Mouse (Mus musculus): ENCODE measurements around the gene Eif3m. TPM values are rescaled to one million over a fixed set of nuclear protein-coding genes. Genes with fewer than 3 reads are reported as not detected.
A peak's percentile ranks its signal among the peaks of the same experiment; 100 is the strongest.

Eif3m gene
- polyA plus RNA-seq, 1 experiment from 2014 or later, result 214 TPM

GRCm38 (mm10) chr2:104985796-104986195, 31.1 kb downstream of the Eif3m start:
- H3K4me3 ChIP-seq (replicated peaks; ENCODE audit: low read depth, low read length), result no peak overlapping the region
- no peak overlapping the region for H3K9ac ChIP-seq (replicated peaks; ENCODE audit: low read length)
- H3K36me3 ChIP-seq (ENCODE audit: control insufficient read depth, insufficient read depth, low read length), result no peaks in the 10 kb centered on the region
- DNase-seq (no peak), ATAC-seq (ENCODE audit: low FRiP score, low TSS enrichment) (no peak)
- no peaks in the 10 kb centered on the region for H3K27me3 ChIP-seq (ENCODE audit: control insufficient read depth, insufficient read depth, low read length)
- no peaks in the 10 kb centered on the region for H3K9me3 ChIP-seq (ENCODE audit: control insufficient read depth, low read length)
- H3K4me1 ChIP-seq (ENCODE audit: control insufficient read depth, insufficient read depth, low read length), result no peaks in the 10 kb centered on the region
- H3K4me2 ChIP-seq (ENCODE audit: low read length), result no peak overlapping the region
- no peak overlapping the region for H3K27ac ChIP-seq (replicated peaks; ENCODE audit: low read depth, low read length)
- 68% methylated on average over 3 of the region's 3 CpGs for whole genome bisulfite sequencing

- Histone ChIP-seq H3K27me3 (ENCODE audit: control insufficient read depth, insufficient read depth, low read length) (no peaks in the 10 kb centered on the region), H3K4me3 (replicated peaks; ENCODE audit: low read depth, low read length) (no peak overlapping the region), H3K4me2 (ENCODE audit: low read length) (no peak overlapping the region), H3K4me1 (ENCODE audit: control insufficient read depth, insufficient read depth, low read length) (no peaks in the 10 kb centered on the region), H3K9me3 (ENCODE audit: control insufficient read depth, low read length) (no peaks in the 10 kb centered on the region), H3K36me3 (ENCODE audit: control insufficient read depth, insufficient read depth, low read length) (no peaks in the 10 kb centered on the region), H3K9ac (replicated peaks; ENCODE audit: low read length) (no peak overlapping the region), H3K27ac (replicated peaks; ENCODE audit: low read depth, low read length) (no peak overlapping the region)
- WGBS, result 2% methylated on average over 2 of the region's 2 CpGs
- no peak for DNase-seq
- no peak for ATAC-seq (ENCODE audit: low FRiP score, low TSS enrichment)
Observed at GRCm38 (mm10) chr2:104981712-104982111, 35.2 kb downstream of the Eif3m start.

- no peaks in the 10 kb centered on the region for H3K27me3 ChIP-seq (ENCODE audit: control insufficient read depth, insufficient read depth, low read length)
- no peak overlapping the region for H3K4me2 ChIP-seq (ENCODE audit: low read length)
- DNase-seq (peak; percentile 7), ATAC-seq (ENCODE audit: low FRiP score, low TSS enrichment) (no peak)
- no peak overlapping the region for H3K27ac ChIP-seq (replicated peaks; ENCODE audit: low read depth, low read length)
- 88% methylated on average over 1 of the region's 1 CpGs for WGBS
- H3K4me1 ChIP-seq (ENCODE audit: control insufficient read depth, insufficient read depth, low read length), result no peaks in the 10 kb centered on the region
- H3K36me3 ChIP-seq (ENCODE audit: control insufficient read depth, insufficient read depth, low read length), result no peaks in the 10 kb centered on the region
- no peak overlapping the region for H3K9ac ChIP-seq (replicated peaks; ENCODE audit: low read length)
- H3K9me3 ChIP-seq (ENCODE audit: control insufficient read depth, low read length), result no peaks in the 10 kb centered on the region
- H3K4me3 ChIP-seq (replicated peaks; ENCODE audit: low read depth, low read length), result no peak overlapping the region
Observed at GRCm38 (mm10) chr2:104964492-104964891, 52.4 kb downstream of the Eif3m start.

Other genes with a start within 250 kb of the Eif3m start
- gene Qser1, start 200.3 kb downstream of the Eif3m start, polyA plus RNA-seq (2014; fragmentation: Nextera tagmentation; extraction: Ambion mirVana), result 11.3 and 13.9 TPM in 2 replicates
- 0.11 and 0.61 TPM in 2 replicates for gene Prrg4, start 167.2 kb downstream of the Eif3m start, polyA plus RNA-seq (2014; fragmentation: Nextera tagmentation; extraction: Ambion mirVana)
- 6.7 and 9.1 TPM in 2 replicates for gene Ccdc73, start 149.3 kb downstream of the Eif3m start, polyA plus RNA-seq (2014; fragmentation: Nextera tagmentation; extraction: Ambion mirVana)
- not detected in 2 replicates for gene Gm11060, start 74.9 kb upstream of the Eif3m start, polyA plus RNA-seq (2014; fragmentation: Nextera tagmentation; extraction: Ambion mirVana)
- not detected in 2 replicates for gene Wt1, start 109.4 kb upstream of the Eif3m start, polyA plus RNA-seq (2014; fragmentation: Nextera tagmentation; extraction: Ambion mirVana)
- not detected in 2 replicates for gene Them7, start 207.2 kb upstream of the Eif3m start, polyA plus RNA-seq (2014; fragmentation: Nextera tagmentation; extraction: Ambion mirVana)